Mouse (Mus musculus): ENCODE results near the gene Ncor2.

Ncor2 gene

DNA sequence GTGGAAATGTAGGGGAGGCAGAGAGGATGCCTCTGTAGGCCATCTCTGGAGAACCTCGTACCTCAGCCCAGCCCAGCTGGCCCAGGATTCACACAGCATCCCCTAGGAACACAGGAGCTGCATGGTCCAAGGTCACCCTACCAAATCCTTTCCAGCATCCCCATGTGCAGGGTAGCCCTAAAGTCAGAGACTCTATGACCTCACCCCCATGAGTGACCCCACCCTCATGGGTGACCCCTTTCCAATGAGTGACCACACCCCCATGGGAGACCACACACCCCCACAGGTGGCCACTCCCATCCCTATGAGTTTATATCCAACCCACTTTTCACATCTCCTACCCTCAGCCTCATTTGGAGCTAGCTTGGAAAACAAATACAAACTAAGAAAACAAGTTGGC, 51.1 kb downstream of the Ncor2 start:
- DNase-seq (ENCODE audit: low read depth, low spot score) = no peak

DNA sequence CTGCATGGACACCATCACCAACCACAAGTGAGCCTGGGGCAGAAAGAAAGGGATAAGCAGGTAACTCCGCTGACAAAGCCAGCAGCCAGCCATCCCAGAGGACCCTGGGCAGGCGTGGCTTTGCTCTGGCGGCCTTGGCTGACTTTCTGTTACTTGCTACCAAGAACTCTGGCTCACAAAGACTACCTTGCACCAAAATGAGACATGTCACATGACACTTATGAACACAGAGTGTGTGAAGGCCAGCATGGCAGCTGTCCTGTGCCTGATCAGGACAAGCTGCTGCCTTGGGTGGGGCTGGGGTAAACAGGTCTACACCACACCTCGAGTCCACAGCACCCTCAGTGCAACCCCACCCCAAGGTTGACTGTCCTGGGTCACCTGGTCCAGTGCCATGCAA, 51.6 kb downstream of the Ncor2 start:
- no peak for DNase-seq (ENCODE audit: low read depth, low spot score)

DNA sequence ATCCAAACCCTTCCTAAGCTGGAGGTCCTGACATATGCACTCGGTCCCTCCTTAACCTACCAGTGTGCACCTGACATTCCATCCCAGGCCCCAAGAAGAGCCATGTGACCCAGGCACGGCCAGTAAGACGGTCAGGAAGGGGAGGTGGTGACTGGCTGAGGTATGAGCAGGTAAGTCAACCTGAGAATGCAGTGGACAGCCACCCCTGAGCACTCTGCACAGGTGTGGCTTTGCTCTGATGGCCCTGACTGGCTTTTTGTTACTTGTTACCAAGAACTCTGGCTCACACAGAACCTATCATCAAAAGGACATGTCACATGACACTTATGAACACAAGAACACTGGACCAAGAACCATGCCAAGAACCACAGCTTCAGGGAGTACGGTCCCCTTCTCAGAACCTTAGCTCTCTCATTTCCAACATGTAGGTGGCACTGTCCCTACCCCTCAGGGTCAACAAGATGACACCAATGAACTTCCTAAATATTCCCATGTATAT, 53.0 kb downstream of the Ncor2 start:
- no peak for DNase-seq (ENCODE audit: low read depth, low spot score)

DNA sequence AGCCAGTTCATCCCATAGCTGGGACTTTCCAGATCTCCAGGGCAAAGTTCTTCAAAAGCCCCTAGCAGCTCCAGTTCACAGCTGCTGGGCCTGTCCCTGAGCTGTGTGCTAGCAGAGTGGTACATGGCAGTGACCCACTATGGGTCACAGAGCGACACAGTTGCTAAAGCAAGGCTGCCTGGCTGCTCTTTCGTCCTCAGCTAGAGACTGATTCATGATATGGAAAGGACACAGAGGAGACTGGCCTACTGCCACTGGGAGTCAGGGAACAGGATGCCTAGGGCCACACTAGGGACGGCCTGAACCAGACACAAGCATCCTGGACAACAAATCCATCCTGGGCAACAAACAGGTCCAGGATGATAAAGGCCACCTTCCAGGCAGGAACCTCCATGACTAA, 53.8 kb downstream of the Ncor2 start:
- DNase-seq (ENCODE audit: low read depth, low spot score) = no peak

DNA sequence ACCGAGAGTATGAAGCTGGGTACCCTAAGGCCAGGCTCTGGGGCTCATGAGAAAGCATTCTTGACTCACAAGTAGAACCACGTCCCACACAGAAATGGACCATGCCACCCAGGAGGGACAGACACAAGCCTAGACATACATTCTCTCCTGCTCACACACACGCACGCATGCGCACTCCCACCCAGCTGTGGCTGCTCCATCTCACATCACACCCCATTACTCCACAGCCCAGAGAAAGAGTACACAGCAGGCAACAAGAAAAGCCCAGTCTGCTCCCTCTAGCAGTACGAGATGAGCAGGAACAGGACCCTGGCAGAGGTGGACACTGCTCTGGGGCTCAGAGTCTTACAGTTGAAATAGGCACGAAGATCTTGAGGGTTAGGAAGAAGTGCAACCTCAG, 55.0 kb downstream of the Ncor2 start:
- no peak for DNase-seq (ENCODE audit: low read depth, low spot score)

DNA sequence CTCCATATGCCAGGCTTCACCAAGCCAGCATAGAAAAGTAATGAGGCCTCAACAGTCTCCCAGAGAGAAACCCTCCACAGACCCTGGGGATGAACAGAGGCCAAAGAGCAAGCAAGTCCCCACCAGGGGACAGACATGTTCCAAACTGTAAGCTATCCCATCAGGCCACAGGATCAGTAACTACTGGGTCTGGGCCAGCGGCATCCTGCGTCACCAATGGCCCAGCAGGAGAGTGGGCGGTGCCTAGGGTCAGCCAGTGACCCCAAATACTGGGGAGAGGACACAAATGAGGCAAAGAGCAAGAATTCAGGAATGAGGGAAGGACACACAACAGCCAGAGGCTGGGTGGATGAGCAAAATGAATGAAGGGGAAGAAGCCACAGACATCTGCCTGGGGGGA, 55.8 kb downstream of the Ncor2 start:
- no peak for DNase-seq (ENCODE audit: low read depth, low spot score)

DNA sequence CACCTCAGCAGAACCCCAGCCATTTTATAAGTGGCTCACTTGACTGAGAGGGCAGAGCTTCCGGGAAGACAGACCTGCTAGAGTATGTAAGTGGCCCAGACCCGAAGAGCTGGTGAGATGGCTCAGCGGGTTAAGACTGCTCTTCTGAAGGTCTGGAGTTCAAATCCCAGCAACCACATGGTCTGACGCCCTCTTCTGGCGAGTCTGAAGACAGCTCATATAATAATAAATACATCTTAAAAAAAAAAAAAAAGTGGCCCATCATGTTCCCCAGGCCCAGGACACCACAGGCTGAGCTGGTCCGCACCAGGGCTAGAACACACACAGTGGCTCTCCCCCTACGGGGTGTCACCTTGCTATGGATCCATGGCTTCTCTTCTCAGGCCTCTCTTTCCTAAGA, 56.5 kb downstream of the Ncor2 start:
- no peak for DNase-seq (ENCODE audit: low read depth, low spot score)

DNA sequence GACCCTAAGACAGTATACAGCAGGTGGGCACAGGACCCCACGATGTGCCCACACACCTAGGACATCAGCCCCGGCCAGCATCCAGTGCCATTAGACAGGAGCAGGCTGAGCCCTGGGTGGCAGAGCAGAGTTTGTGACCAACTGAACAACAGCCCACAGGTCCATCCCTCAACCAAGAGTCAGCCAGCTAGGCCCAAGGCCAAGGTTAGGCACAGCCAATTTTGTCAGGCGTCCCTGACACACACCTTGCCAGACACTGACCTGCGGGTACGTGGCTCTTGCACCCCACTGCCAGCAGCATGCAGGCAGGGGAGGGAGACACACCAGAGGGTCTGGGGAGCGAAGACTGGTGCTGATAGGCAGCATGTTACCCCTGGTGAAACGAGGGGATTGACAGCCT, 57.0 kb downstream of the Ncor2 start:
- DNase-seq (ENCODE audit: low read depth, low spot score) = no peak

DNA sequence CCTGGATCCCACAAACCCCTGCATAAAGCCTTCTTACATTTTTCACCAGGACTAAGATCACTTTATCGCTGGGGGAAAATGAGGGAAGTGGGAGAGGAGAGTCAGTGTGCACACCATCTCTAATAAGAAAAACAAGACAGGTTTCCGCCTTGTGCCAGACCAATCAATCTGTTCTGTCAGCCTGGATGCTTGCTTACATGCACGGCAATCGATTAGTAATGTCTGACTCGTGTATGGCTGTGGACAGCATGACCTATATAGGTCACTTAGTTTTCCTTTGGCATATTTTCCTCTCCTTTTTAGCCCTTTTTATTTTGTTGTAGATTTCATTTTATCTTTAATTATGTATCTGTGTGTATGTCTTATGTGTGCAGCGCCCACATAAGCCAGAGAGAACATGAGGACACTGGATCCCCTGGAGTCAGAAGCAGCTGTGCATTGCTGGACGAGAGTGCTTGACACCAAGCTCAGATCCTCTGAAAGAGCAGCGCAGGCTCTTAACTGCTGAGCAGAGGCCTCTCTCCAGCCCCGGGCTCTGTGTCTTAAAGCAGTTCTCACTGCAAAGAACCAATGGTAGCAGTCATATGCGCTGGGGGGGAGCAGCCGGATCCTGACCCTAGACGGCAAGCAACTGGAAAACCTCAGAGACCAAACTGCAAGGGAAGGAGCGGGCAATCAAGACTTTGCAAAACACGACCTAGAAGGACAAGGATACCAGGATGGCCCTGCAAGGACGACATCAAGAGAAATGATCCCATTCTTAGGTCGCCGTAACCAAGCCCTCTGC, 58.3 kb downstream of the Ncor2 start:
- DNase-seq (ENCODE audit: low read depth, low spot score) = no peak

DNA sequence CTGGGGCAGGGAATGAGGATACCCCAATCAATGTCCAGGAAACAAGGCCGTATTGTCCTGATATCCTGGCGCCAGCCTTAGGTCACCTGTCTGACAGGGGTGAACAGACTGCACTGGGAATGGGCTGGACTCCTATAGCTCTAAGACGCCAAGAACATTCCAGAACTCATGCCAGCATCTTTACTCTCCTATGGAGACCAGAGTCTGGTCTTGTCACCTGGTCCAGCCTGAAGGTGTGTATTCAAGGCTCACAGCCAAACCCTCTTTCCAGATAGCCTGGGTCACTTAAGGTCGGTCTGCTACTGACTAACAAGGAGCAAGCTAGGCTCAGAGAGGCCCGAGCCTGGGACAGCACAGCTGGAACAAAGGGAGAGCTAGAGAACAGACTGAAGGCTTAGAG, 61.8 kb downstream of the Ncor2 start:
- DNase-seq (ENCODE audit: low read depth, low spot score) = no peak

DNA sequence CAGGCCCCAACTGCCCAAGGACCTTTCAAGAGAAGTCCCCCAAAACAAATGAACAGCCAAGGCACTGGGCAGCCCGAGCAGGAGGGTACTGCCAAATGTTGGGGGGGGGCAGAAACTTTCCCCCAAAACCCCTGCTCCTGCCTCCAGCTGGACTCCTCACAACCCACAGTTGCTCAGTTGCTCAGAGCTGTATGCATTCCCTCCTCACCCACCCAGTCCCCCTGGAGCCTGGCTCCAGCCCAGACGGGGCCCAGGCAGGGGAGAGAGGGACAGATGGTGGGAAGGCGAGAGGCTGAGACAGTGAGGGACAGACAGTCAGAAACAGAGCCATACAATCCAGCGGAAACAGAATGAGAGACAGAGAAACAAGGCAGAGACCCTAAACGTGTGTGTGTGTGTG, 66.0 kb downstream of the Ncor2 start:
- DNase-seq (ENCODE audit: low read depth, low spot score) = no peak

DNA sequence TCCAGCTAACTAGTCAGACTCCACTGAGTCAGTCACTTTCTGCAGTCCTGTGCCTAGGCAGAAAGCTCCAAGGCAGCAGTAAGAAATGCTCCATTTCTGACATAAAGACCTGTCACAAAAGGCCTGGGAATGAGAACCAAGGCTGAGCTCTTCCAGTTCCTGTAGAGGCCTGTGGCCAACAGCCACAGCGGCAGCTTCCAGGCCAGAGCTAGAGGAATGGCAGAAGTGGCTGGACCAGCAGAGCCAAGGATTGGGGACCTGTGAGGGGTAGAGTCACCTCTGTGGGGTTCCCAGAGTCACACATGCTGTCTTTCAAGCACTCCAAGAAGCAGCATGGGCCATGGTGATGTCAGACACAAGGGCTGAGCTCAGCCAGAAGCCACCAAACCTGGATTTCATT, 66.4 kb downstream of the Ncor2 start:
- no peak for DNase-seq (ENCODE audit: low read depth, low spot score)

DNA sequence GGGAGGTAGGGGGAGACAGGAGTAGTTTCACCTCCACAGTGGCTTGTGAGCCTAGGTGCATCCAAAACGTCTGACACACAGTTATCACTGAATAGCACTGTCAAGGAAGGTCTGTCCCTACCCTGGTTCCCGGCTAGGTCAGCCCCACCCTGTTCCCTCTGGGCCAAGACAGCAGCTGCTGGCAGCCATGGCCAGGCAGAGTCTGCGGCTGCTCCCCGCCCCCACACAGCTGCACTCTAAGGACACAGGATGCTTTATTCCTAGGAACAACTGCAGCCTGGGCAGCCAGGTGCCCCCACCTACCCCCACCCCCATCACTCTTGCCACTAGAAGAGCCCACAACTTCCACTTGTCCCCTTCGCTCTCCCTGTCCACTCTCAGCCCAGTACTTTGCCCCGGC, 67.9 kb downstream of the Ncor2 start:
- DNase-seq (ENCODE audit: low read depth, low spot score) = no peak

DNA sequence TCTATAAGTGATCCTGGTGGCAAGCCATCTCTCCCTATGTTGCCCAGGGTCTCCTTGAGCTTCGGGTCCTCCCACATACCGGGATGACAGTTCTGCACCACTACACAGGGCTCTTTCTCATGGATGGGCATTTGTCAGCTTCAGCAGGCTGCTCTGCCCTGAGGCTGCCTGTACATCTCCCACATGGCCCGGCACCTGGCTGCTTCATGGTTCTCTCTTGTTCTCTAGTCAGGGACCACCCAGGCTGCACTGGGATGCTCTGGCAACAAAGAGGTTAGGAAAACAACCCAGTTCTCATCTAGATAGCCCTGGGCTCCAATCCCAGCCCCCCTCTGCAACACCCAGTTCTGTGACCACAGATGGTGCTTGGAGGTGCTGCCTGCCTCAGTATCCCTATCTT, 68.3 kb downstream of the Ncor2 start:
- no peak for DNase-seq (ENCODE audit: low read depth, low spot score)

DNA sequence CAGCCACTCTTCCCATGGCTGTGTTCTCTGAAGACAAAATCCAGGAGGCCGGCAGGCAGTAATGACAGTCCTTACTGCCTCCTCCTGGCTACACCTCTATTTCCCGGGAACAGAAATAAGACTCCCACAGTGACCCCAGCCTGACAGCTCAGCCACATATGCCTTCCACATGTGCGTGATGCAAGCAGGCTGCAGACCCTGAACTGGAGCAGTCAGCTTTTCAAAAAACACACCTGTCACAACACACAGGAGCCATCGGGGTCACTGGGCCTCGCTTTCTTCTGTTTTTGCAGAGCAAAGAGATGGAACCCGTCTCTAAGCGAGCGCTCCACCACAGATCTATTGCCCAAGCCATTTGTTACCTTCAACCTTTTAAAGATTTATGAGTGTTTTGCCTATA, 68.8 kb downstream of the Ncor2 start:
- no peak for DNase-seq (ENCODE audit: low read depth, low spot score)

DNA sequence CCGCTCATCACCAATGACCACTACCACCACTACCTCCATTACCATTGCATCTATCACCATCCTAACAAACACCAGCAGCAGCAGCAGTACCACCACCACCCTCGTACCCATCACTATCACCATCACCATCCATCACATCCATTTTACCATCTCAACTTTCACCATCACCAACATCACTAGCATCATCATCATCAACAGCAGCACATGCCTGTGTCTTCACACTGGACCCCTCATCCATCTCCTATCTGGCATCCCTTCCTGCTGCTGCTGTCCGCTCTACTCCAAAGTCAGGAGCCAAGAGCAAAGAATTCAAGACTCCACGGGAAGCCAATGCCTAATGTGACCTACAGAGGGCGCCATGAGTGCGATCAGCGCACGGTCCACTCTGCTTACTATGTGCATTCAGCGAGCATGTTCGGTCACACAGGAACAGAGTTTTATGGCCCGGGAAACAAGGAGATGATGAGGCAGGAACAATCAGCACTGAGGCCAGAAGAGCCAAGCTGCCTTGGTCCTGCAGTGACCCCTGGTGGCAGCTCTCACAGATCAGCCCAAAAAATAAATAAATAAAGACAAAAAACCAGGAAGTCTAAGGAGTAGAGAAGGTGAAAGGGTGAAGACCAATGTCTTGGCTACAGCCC, 71.9 kb downstream of the Ncor2 start:
- peak; percentile 51 for DNase-seq (ENCODE audit: low read depth, low spot score)

DNA sequence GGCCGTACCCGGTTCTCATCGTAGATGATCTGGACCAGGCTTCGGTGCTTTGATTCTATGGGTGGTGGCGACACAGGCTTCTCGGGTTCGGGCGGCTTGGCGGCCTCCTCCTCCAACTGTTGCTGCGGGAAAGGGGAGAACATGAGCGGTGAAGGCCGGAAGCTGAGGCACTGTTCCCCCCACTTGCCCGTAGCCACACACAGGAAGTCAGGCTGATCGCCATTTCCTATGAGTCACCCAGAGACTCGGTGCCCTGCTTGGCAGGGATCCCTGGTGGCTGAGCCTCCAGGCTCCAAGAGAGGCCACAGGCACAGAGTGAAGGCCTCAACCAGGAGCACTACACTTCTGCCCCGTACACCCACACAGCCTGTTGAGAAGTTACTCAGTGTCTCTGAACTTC, 72.8 kb downstream of the Ncor2 start:
- no peak for DNase-seq (ENCODE audit: low read depth, low spot score)

DNA sequence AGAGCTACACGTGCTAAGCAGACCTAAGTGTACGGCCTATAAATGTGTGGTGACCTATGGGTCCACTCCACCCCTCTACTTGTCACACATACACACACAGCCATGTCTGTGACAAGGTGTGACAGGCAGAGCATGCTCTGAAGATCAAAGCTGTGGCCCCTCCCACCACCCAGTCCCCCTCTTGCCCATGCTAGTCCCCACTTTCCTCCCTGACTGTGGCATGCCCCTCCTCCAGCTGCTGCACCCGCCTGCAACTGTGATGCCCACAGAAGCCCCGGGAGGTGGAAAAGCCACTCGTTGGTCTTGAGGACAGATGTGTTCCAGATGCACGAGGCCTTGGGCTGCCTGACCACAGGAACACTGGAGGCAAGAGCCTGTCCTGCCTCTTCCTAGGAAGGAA, 74.2 kb downstream of the Ncor2 start:
- DNase-seq (ENCODE audit: low read depth, low spot score) = no peak

DNA sequence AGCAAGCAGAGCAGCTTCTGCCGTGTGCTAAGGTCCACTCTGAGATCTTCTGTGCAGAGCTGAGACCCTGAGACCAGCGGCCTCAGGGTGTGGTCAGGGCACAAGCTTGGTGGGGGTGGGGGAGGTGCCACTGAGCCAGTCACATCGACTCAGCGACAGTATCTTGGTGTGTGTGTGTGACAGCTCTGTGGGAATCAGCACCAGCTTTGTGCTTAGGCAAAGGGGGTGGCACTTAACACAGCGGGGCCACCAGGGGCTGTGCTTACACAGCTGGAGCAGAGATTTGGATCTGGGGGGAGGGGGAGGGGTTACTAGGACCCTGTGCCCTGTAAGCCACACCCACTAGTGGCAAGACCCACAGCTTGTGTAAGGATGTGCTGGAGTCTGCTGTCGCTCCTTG, 75.6 kb downstream of the Ncor2 start:
- DNase-seq (ENCODE audit: low read depth, low spot score) = no peak

DNA sequence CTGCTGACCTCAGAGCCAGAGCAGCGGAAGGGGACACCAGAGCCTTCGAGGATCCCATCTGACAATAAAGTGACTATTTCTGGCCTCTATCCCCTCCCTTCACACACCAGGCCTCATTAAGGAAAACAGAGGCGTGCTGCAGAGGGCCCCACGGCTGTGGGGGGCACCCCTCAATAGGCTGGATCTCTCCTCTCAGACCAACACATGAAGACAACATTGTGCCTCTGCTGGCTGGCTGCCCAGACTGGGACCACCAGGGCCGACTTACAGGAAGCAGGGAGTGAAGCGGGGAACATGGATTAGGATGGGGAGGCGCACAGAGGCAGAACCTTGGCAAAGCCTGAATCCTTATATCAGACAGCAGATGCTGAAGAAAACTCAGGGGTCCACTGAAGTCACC, 76.1 kb downstream of the Ncor2 start:
- DNase-seq (ENCODE audit: low read depth, low spot score) = no peak

DNA sequence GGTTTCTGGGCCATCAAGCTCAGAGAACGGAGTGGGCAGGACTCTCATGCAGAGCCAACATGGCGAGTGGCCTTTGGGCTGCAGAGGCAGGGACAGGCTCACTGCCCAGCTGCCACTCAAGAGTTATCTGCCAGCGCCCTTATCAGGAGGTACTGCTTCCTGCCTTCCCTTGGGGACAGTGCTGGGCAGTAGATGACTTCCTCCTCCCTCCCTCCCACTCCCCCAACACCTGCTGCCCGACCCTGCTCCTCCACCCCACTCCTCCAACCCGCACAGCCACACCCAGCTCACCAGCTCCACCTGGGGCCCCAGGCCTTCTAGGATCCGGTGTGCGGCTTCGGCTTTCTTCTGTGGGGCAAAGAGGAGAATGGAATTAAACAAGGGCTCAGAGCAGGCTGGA, 76.7 kb downstream of the Ncor2 start:
- DNase-seq (ENCODE audit: low read depth, low spot score) = no peak

DNA sequence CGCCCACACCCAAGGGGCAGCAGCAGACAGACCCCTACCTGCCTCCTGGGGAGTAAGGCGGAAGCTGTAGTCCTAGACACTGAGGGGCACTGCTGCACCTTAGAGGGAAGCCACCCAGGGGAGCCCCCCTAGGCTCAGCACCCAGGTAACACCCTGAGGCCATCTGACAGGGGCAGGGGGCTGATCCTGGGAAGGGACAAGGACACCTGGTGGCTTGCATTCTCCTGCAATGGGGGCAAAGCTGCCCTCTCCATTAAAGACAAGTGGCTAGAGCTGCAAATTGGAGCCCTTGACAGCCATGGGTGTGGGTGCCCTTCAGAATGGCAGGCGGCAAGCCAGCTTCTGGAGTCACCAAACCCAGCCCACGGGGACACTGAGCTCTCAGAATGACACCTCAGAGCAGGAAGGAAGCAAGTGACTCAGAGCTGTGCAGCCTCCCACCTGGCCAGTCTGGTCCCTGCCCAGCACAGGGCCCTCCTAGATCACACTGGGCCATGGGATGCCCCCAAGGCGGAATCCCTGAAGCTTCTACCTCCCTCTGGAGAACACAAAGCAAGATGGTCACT, 79.2 kb downstream of the Ncor2 start:
- no peak for DNase-seq (ENCODE audit: low read depth, low spot score)

DNA sequence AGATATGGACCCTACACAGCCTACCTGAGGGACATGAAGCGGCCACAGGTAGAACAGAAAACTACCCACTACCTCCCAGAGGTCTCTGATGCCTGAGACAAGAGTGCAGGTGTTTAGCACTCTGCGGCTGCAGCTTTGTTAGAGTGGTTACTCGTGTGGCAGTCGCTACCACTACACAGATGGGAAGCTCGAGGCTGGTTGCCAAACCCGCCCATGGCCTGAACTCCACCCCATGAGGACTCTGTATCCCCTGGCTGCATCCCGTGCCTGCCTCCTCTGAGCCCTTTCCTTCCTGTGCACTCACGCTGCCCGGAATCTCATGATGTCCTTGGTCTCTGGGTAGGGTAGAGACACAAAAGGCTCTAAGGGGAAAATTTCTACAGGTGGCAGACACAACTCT, 80.3 kb downstream of the Ncor2 start:
- no peak for DNase-seq (ENCODE audit: low read depth, low spot score)
